Mouse (Mus musculus) liver, embryonic 14.5 days (tissue): ENCODE measurements around the gene Sbf2. TPM values are rescaled to one million over a fixed set of nuclear protein-coding genes. Genes with fewer than 3 reads are reported as not detected.

Source experiments
- ATAC-seq: fragments of 200-750 bp; cut with Nextera tagmentation; 2 replicates; pipeline ENCODE4 v1.8.0; 2017; ENCODE audit warnings: moderate number of reproducible peaks, mild to moderate bottlenecking, moderate library complexity; ENCODE audit not compliant: insufficient read depth
- DNase-seq, 3 experiments: peaks; one replicate each; pipeline ENCODE4 v3.0.0-alpha.2; 2012 to 2013; ENCODE audit warnings: low read depth in 3 of 3, low spot score in 3 of 3
- H3K27ac ChIP-seq: fragments of 300-500 bp; sonication (generic); 2 replicates; pipeline ENCODE4 v1.5.1; 2014; ENCODE audit warnings: moderate library complexity, mild to moderate bottlenecking, control low read depth, inconsistent platforms
- H3K27me3 ChIP-seq: fragments of 300-500 bp; sonication (generic); 2 replicates; pipeline ENCODE4 v1.6.1; 2014; ENCODE audit warnings: mild to moderate bottlenecking, low read length, moderate library complexity; ENCODE audit not compliant: control insufficient read depth, insufficient read depth
- H3K36me3 ChIP-seq: fragments of 300-500 bp; sonication (generic); replicated peaks from 2 replicates; pipeline ENCODE4 v1.6.1; 2014; ENCODE audit warnings: low read depth; ENCODE audit not compliant: control insufficient read depth, insufficient read depth
- H3K4me1 ChIP-seq, 2 experiments: fragments of 200-500 bp in 1 of 2; fragments of 300-500 bp in 1 of 2; sonication (generic) in 1 of 2; replicated peaks; 2 replicates each; pipeline ENCODE4 v1.6.1; 2012 to 2014; ENCODE audit warnings: antibody characterized with exemption in 1 of 2, inconsistent platforms in 1 of 2, low read length in 1 of 2; ENCODE audit not compliant: control insufficient read depth in 2 of 2, insufficient read depth in 2 of 2
- H3K4me2 ChIP-seq: fragments of 300-500 bp; sonication (generic); 2 replicates; pipeline ENCODE4 v1.6.1; 2014; ENCODE audit warnings: low read depth, mild to moderate bottlenecking, control low read depth, moderate library complexity
- H3K4me3 ChIP-seq, 2 experiments: fragments of 200-500 bp in 1 of 2; fragments of 300-500 bp in 1 of 2; sonication (generic) in 1 of 2; 2 replicates each; pipeline ENCODE4 v1.5.1; 2012 to 2014; ENCODE audit warnings: low read depth in 2 of 2, low read length in 2 of 2, mild to moderate bottlenecking in 2 of 2, control low read depth in 1 of 2, inconsistent platforms in 1 of 2, moderate library complexity in 1 of 2; ENCODE audit not compliant: insufficient read depth in 1 of 2
- H3K9ac ChIP-seq: fragments of 300-500 bp; sonication (generic); replicated peaks from 2 replicates; pipeline ENCODE4 v1.6.1; 2014; ENCODE audit warnings: mild to moderate bottlenecking, control low read depth, moderate library complexity
- H3K9me3 ChIP-seq: fragments of 300-500 bp; sonication (generic); 2 replicates; pipeline ENCODE4 v1.6.1; 2016; ENCODE audit warnings: low read length, mixed read lengths; ENCODE audit not compliant: control insufficient read depth
- CTCF ChIP-seq: IDR thresholded peaks from 2 replicates; pipeline ENCODE4 v1.5.1; 2016; ENCODE audit warnings: antibody characterized with exemption, low read depth, control low read depth
- EP300 ChIP-seq: IDR thresholded peaks from 2 replicates; pipeline ENCODE4 v1.6.1; 2016; ENCODE audit warnings: antibody characterized with exemption, low read depth
- WGBS: fragments of 180-500 bp; shearing (Covaris S2); extraction: QIAGEN DNeasy Blood & Tissue Kit; methylation state at CpG from one replicate; pipeline ENCODE4 v1.1.7; 2014; ENCODE audit not compliant: insufficient replicate concordance; 5-methylcytosine and 5-hydroxymethylcytosine counted together
- polyA plus RNA-seq, 2 experiments: library from polyadenylated mRNA; depleted of rRNA in 1 of 2; stranded (reverse) in 1 of 2; unstranded in 1 of 2; fragments of >200 nt; fragmentation: Nextera tagmentation in 1 of 2; extraction: Ambion mirVana in 1 of 2; gene quantifications; 2 replicates each; pipeline versions ENCODE4 v1.2.1 to v1.2.3; 2012 to 2014

The Sbf2 gene
- polyA plus RNA-seq, 2 experiments: 2.9 to 3.3 TPM

DNA sequence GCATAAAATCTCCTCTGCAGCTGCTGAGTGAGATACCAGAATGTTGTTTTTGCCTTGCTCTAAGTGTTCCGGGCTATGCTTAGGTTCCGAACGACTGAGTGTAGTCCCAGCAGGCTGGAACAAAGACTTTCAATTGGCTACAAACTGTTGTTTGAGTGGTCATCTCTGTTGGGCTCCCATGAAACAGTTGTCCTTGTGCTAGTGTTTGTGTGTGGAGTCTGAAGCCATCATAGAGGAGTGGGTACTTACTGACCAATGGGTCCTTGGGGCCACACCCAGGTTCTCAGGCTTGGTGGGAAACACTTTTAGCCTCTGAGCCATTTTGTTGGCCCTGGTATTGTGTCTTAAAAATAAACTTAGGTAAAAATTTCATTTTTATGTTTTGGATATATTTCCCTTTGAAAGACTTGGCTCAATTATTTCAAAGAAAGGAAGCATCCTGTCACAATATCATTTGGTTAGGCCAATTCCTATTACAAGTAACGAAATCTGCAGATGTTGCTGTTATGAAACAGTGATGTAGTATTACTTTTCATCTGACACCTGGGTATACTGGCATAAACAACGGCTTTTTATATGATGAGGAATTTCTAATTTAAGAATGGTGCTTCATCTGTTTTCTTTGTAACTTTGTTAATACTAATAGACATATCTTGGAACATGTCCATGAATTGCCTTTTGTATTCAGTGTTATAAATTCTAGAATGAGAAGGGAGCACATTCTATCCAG lies 289.2 kb downstream of the Sbf2 start:
- Histone ChIP-seq H3K27ac (no peak overlapping the region), H3K4me2 (no peak overlapping the region), H3K4me3 (no peak overlapping the region), H3K4me1 (no peaks in the 10 kb centered on the region), H3K27me3 (no peaks in the 10 kb centered on the region), H3K9ac (no peak overlapping the region), H3K36me3 (no peaks in the 10 kb centered on the region), H3K9me3 (no peaks in the 10 kb centered on the region)
- TF ChIP-seq EP300: no peak
- 67% methylated on average over 5 of the region's 5 CpGs for WGBS
- ATAC-seq (no peak), DNase-seq (no peak)

GRCm38 (mm10) chr7:110324852-110325251 lies 289.9 kb downstream of the Sbf2 start:
- Histone ChIP-seq H3K9me3 (no peaks in the 10 kb centered on the region), H3K27ac (no peak overlapping the region), H3K4me1 (no peaks in the 10 kb centered on the region), H3K4me3 (no peak overlapping the region), H3K9ac (no peak overlapping the region), H3K4me2 (no peak overlapping the region), H3K36me3 (no peaks in the 10 kb centered on the region), H3K27me3 (no peaks in the 10 kb centered on the region)
- TF ChIP-seq CTCF (no peak), EP300 (no peak)
- no peak for ATAC-seq
- 63% methylated on average over 1 of the region's 1 CpGs for WGBS
- no peak for DNase-seq

- no peak overlapping the region for H3K9ac ChIP-seq
- DNase-seq (no peak), ATAC-seq (no peak)
- WGBS: 57% methylated on average over 5 of the region's 5 CpGs
- TF ChIP-seq CTCF (no peak), EP300 (no peak)
- no peak overlapping the region for H3K4me3 ChIP-seq
- no peak overlapping the region for H3K27ac ChIP-seq
- H3K36me3 ChIP-seq: no peaks in the 10 kb centered on the region
- H3K4me2 ChIP-seq: no peak overlapping the region
- no peaks in the 10 kb centered on the region for H3K27me3 ChIP-seq
- no peaks in the 10 kb centered on the region for H3K4me1 ChIP-seq
- H3K9me3 ChIP-seq: no peaks in the 10 kb centered on the region
Observed at GRCm38 (mm10) chr7:110321106-110321505, 293.6 kb downstream of the Sbf2 start.

- no peaks in the 10 kb centered on the region for H3K36me3 ChIP-seq
- H3K27me3 ChIP-seq: no peaks in the 10 kb centered on the region
- H3K27ac ChIP-seq: no peak overlapping the region
- H3K4me1 ChIP-seq: no peaks in the 10 kb centered on the region
- 47% methylated on average over 6 of the region's 6 CpGs for WGBS
- H3K9ac ChIP-seq: no peak overlapping the region
- TF ChIP-seq CTCF (no peak), EP300 (no peak)
- DNase-seq: no peak
- H3K4me3 ChIP-seq: no peak overlapping the region
- ATAC-seq: no peak
- H3K4me2 ChIP-seq: no peak overlapping the region
- H3K9me3 ChIP-seq: no peaks in the 10 kb centered on the region
Observed at GRCm38 (mm10) chr7:110318971-110319519, 295.7 kb downstream of the Sbf2 start.

GRCm38 (mm10) chr7:110317412-110317811 lies 297.3 kb downstream of the Sbf2 start:
- TF ChIP-seq EP300 (no peak), CTCF (no peak)
- H3K36me3 ChIP-seq: no peaks in the 10 kb centered on the region
- H3K27me3 ChIP-seq: no peaks in the 10 kb centered on the region
- no peaks in the 10 kb centered on the region for H3K4me1 ChIP-seq
- H3K9ac ChIP-seq: no peak overlapping the region
- no peak for ATAC-seq
- H3K4me2 ChIP-seq: no peak overlapping the region
- no peaks in the 10 kb centered on the region for H3K9me3 ChIP-seq
- DNase-seq: no peak
- no peak overlapping the region for H3K27ac ChIP-seq
- no peak overlapping the region for H3K4me3 ChIP-seq
- WGBS: 67% methylated on average over 4 of the region's 4 CpGs
